Mouse (Mus musculus) lung, embryonic 15.5 days (tissue): Measurements from ENCODE around the gene Tmem236. TPM values are rescaled to one million over a fixed set of nuclear protein-coding genes. Genes with fewer than 3 reads are reported as not detected.
"Not testable (repeated sequence)": the region's sequence is repeated elsewhere in the genome, so short reads cannot be mapped to it uniquely, and the experiment has no call there.

ENCODE experiments used
- ATAC-seq: fragments of 200-750 bp; cut with Nextera tagmentation; 2 replicates; pipeline ENCODE4 v1.8.0; 2017; ENCODE audit warnings: moderate number of reproducible peaks, borderline replicate concordance; ENCODE audit not compliant: low FRiP score, low TSS enrichment; ENCODE audit errors: extremely low read depth
- H3K27ac ChIP-seq: fragments of 300-500 bp; sonication (generic); 2 replicates; pipeline ENCODE4 v1.5.1; 2015; ENCODE audit warnings: moderate library complexity, mild to moderate bottlenecking, inconsistent platforms
- H3K27me3 ChIP-seq: fragments of 300-500 bp; sonication (generic); 2 replicates; pipeline ENCODE4 v1.6.1; 2015; ENCODE audit warnings: inconsistent platforms
- H3K36me3 ChIP-seq: fragments of 300-500 bp; sonication (generic); 2 replicates; pipeline ENCODE4 v1.6.1; 2015; ENCODE audit warnings: inconsistent platforms
- H3K4me1 ChIP-seq: fragments of 300-500 bp; sonication (generic); 2 replicates; pipeline ENCODE4 v1.6.1; 2015; ENCODE audit warnings: inconsistent platforms
- H3K4me2 ChIP-seq: fragments of 300-500 bp; sonication (generic); 2 replicates; pipeline ENCODE4 v1.6.1; 2015; ENCODE audit warnings: inconsistent platforms, mild to moderate bottlenecking, moderate library complexity
- H3K4me3 ChIP-seq: fragments of 300-500 bp; sonication (generic); 2 replicates; pipeline ENCODE4 v1.5.1; 2015; ENCODE audit warnings: mild to moderate bottlenecking, inconsistent platforms
- H3K9ac ChIP-seq: fragments of 300-500 bp; sonication (generic); 2 replicates; pipeline ENCODE4 v1.6.1; 2015; ENCODE audit warnings: inconsistent platforms
- H3K9me3 ChIP-seq: fragments of 300-500 bp; sonication (generic); 2 replicates; pipeline ENCODE4 v1.6.1; 2016; ENCODE audit warnings: inconsistent platforms
- WGBS: fragments of 180-500 bp; shearing (Covaris S2); methylation state at CpG from one replicate; pipeline ENCODE4 v1.1.7; 2015; 5-methylcytosine and 5-hydroxymethylcytosine counted together
- polyA plus RNA-seq: library from polyadenylated mRNA; unstranded; fragments of >200 nt; fragmentation: Nextera tagmentation; extraction: Ambion mirVana; gene quantifications from 2 replicates; pipeline ENCODE4 v1.2.1, GENCODE M21; 2015

The Tmem236 gene
- polyA plus RNA-seq, 1 experiment from 2014 or later: not detected

GRCm38 (mm10) chr2:14199621-14200020 is 25.3 kb downstream of the Tmem236 start:
- Histone ChIP-seq H3K27me3 (no peaks in the 10 kb centered on the region), H3K27ac (no peak overlapping the region), H3K4me3 (no peak overlapping the region), H3K36me3 (no peaks in the 10 kb centered on the region), H3K9me3 (no peaks in the 10 kb centered on the region), H3K4me1 (no peaks in the 10 kb centered on the region), H3K4me2 (no peak overlapping the region), H3K9ac (no peak overlapping the region)
- 39% methylated on average over 2 of the region's 2 CpGs for WGBS
- no peak for ATAC-seq

- not testable (repeated sequence) for H3K4me1 ChIP-seq, H3K4me3 ChIP-seq, ATAC-seq, H3K9me3 ChIP-seq, H3K27me3 ChIP-seq, H3K9ac ChIP-seq, H3K27ac ChIP-seq, H3K36me3 ChIP-seq, H3K4me2 ChIP-seq
- WGBS: 40% methylated on average over 1 of the region's 2 CpGs
Observed at GRCm38 (mm10) chr2:14200879-14201445, 26.6 kb downstream of the Tmem236 start.

- H3K4me3 ChIP-seq: no peak overlapping the region
- no peaks in the 10 kb centered on the region for H3K36me3 ChIP-seq
- no peaks in the 10 kb centered on the region for H3K9me3 ChIP-seq
- no peak overlapping the region for H3K27ac ChIP-seq
- no peak overlapping the region for H3K9ac ChIP-seq
- WGBS: 91% methylated on average over 1 of the region's 1 CpGs
- no peaks in the 10 kb centered on the region for H3K4me1 ChIP-seq
- ATAC-seq: no peak
- H3K4me2 ChIP-seq: no peak overlapping the region
- H3K27me3 ChIP-seq: no peaks in the 10 kb centered on the region
Observed at GRCm38 (mm10) chr2:14204308-14204707, 30.0 kb downstream of the Tmem236 start.

- Histone ChIP-seq H3K4me2 (no peak overlapping the region), H3K4me3 (no peak overlapping the region), H3K4me1 (no peaks in the 10 kb centered on the region), H3K9ac (no peak overlapping the region), H3K27ac (no peak overlapping the region), H3K27me3 (no peaks in the 10 kb centered on the region), H3K36me3 (no peaks in the 10 kb centered on the region), H3K9me3 (no peaks in the 10 kb centered on the region)
- 63% methylated on average over 4 of the region's 4 CpGs for WGBS
- no peak for ATAC-seq
Observed at GRCm38 (mm10) chr2:14206798-14207197, 32.5 kb downstream of the Tmem236 start.

GRCm38 (mm10) chr2:14210731-14211130 is 36.4 kb downstream of the Tmem236 start:
- Histone ChIP-seq H3K4me2 (no peak overlapping the region), H3K36me3 (no peaks in the 10 kb centered on the region), H3K4me1 (no peaks in the 10 kb centered on the region), H3K9me3 (no peaks in the 10 kb centered on the region), H3K4me3 (no peak overlapping the region), H3K27ac (no peak overlapping the region), H3K9ac (no peak overlapping the region), H3K27me3 (no peaks in the 10 kb centered on the region)
- WGBS: 82% methylated on average over 1 of the region's 1 CpGs
- ATAC-seq: no peak

GRCm38 (mm10) chr2:14211606-14212005 is 37.3 kb downstream of the Tmem236 start:
- H3K27ac ChIP-seq: no peak overlapping the region
- no peaks in the 10 kb centered on the region for H3K4me1 ChIP-seq
- H3K4me3 ChIP-seq: no peak overlapping the region
- H3K36me3 ChIP-seq: no peaks in the 10 kb centered on the region
- H3K4me2 ChIP-seq: no peak overlapping the region
- no peaks in the 10 kb centered on the region for H3K27me3 ChIP-seq
- no peak overlapping the region for H3K9ac ChIP-seq
- no peaks in the 10 kb centered on the region for H3K9me3 ChIP-seq
- ATAC-seq: peak; percentile 35; the same call in 1 of the 2 replicates

GRCm38 (mm10) chr2:14214764-14215163 is 40.4 kb downstream of the Tmem236 start:
- 46% methylated on average over 3 of the region's 3 CpGs for WGBS

GRCm38 (mm10) chr2:14216653-14217052 is 42.3 kb downstream of the Tmem236 start:
- WGBS: 54% methylated on average over 3 of the region's 3 CpGs

More at GRCm38 (mm10) chr2:14214764-14215163, 40.4 kb downstream of the Tmem236 start:
- H3K9ac ChIP-seq: no peak overlapping the region
- H3K36me3 ChIP-seq: no peaks in the 10 kb centered on the region
- no peaks in the 10 kb centered on the region for H3K27me3 ChIP-seq
- no peaks in the 10 kb centered on the region for H3K9me3 ChIP-seq
- no peak overlapping the region for H3K27ac ChIP-seq
- ATAC-seq: no peak
- no peak overlapping the region for H3K4me2 ChIP-seq
- H3K4me3 ChIP-seq: no peak overlapping the region
- H3K4me1 ChIP-seq: no peaks in the 10 kb centered on the region

GRCm38 (mm10) chr2:14218126-14218525 is 43.8 kb downstream of the Tmem236 start:
- H3K9me3 ChIP-seq: no peaks in the 10 kb centered on the region

More at GRCm38 (mm10) chr2:14216653-14217052, 42.3 kb downstream of the Tmem236 start:
- Histone ChIP-seq H3K4me2 (no peak overlapping the region), H3K27me3 (no peaks in the 10 kb centered on the region), H3K27ac (no peak overlapping the region), H3K4me3 (no peak overlapping the region), H3K9me3 (no peaks in the 10 kb centered on the region), H3K9ac (no peak overlapping the region), H3K4me1 (no peaks in the 10 kb centered on the region), H3K36me3 (no peaks in the 10 kb centered on the region)
- no peak for ATAC-seq

GRCm38 (mm10) chr2:14224387-14224786 is 50.1 kb downstream of the Tmem236 start:
- no peak overlapping the region for H3K4me3 ChIP-seq
- no peaks in the 10 kb centered on the region for H3K36me3 ChIP-seq
- no peak for ATAC-seq
- H3K4me2 ChIP-seq: no peak overlapping the region
- H3K27ac ChIP-seq: no peak overlapping the region
- no peaks in the 10 kb centered on the region for H3K27me3 ChIP-seq
- 78% methylated on average over 3 of the region's 4 CpGs for WGBS
- no peak overlapping the region for H3K9ac ChIP-seq
- peaks cover 4% of the 10 kb centered on the region; the same call in 1 of the 2 replicates for H3K4me1 ChIP-seq
- H3K9me3 ChIP-seq: no peaks in the 10 kb centered on the region

More at GRCm38 (mm10) chr2:14218126-14218525, 43.8 kb downstream of the Tmem236 start:
- Histone ChIP-seq H3K4me2 (no peak overlapping the region), H3K36me3 (no peaks in the 10 kb centered on the region), H3K4me1 (peaks cover 4% of the 10 kb centered on the region; the same call in 1 of the 2 replicates), H3K9ac (no peak overlapping the region), H3K4me3 (no peak overlapping the region), H3K27me3 (no peaks in the 10 kb centered on the region), H3K27ac (no peak overlapping the region)
- no peak for ATAC-seq
- WGBS: 79% methylated on average over 6 of the region's 6 CpGs

- WGBS: 50% methylated on average over 6 of the region's 6 CpGs
Observed at GRCm38 (mm10) chr2:14228495-14228894, 54.2 kb downstream of the Tmem236 start.

GRCm38 (mm10) chr2:14229149-14229548 is 54.8 kb downstream of the Tmem236 start, which contains the start of gene Mrc1:
Mrc1 (plus strand) TSS chr2:14229392.
- no peak within 1 kb of the TSS for H3K4me2 ChIP-seq
- H3K27ac ChIP-seq: no peak within 1 kb of the TSS
- no peak for ATAC-seq
- H3K27me3 ChIP-seq: no peaks in the 10 kb centered on the region
- H3K36me3 ChIP-seq: no peaks in the 10 kb centered on the region
- no peak within 1 kb of the TSS for H3K9ac ChIP-seq
- H3K4me3 ChIP-seq: no peak within 1 kb of the TSS
- H3K4me1 ChIP-seq: no peaks in the 10 kb centered on the region
- WGBS: 37% methylated on average over 3 of the region's 3 CpGs
- H3K9me3 ChIP-seq: no peaks in the 10 kb centered on the region

More at GRCm38 (mm10) chr2:14228495-14228894, 54.2 kb downstream of the Tmem236 start:
- Histone ChIP-seq H3K27ac (no peak overlapping the region), H3K9ac (no peak overlapping the region), H3K4me3 (no peak overlapping the region), H3K27me3 (no peaks in the 10 kb centered on the region), H3K4me2 (no peak overlapping the region), H3K4me1 (no peaks in the 10 kb centered on the region), H3K9me3 (no peaks in the 10 kb centered on the region), H3K36me3 (no peaks in the 10 kb centered on the region)
- no peak for ATAC-seq
